Mouse (Mus musculus): ENCODE results near the gene Olfr638.

GRCm38 (mm10) chr7:103971782-103972181, 26.8 kb upstream of the Olfr638 start:
- TF ChIP-seq JUND (conservative IDR thresholded peaks at IDR 0.05; ENCODE audit: low read depth, low read length): no peak
- no peak for TF ChIP-seq TBP (conservative IDR thresholded peaks at IDR 0.05; ENCODE audit: low read depth, low read length)
- TF ChIP-seq CTCF (conservative IDR thresholded peaks at IDR 0.05 in 1 of 2, IDR thresholded peaks at IDR 0.05 in 1 of 2; ENCODE audit: low read depth in 2 of 2, low read length in 2 of 2): no peak
- no peak for TF ChIP-seq ZMIZ1 (IDR thresholded peaks at IDR 0.05; ENCODE audit: low read depth, low read length)
- TF ChIP-seq ZC3H11A (IDR thresholded peaks at IDR 0.05; ENCODE audit: low read depth, low read length): no peak
- no peak for TF ChIP-seq RAD21 (IDR thresholded peaks at IDR 0.05; ENCODE audit: low read depth, low read length)
- no peak for TF ChIP-seq RCOR1 (conservative IDR thresholded peaks at IDR 0.05; ENCODE audit: low read depth, low read length)
- TF ChIP-seq SIN3A (IDR thresholded peaks at IDR 0.05; ENCODE audit: low read length): no peak
- TF ChIP-seq KAT2A (IDR thresholded peaks at IDR 0.05; ENCODE audit: insufficient replicate concordance, low read length): no peak
- TF ChIP-seq PAX5 (IDR thresholded peaks at IDR 0.05; ENCODE audit: low read length): no peak
